Mouse (Mus musculus) midbrain, postnatal 0 days (tissue): ENCODE results near the gene Nudt2. TPM values are rescaled to one million over a fixed set of nuclear protein-coding genes. Genes with fewer than 3 reads are reported as not detected.

Experiments
- ATAC-seq: fragments of 200-750 bp; cut with Nextera tagmentation; 2 replicates; pipeline ENCODE4 v1.8.0; 2017; ENCODE audit warnings: moderate number of reproducible peaks, mild to moderate bottlenecking, moderate TSS enrichment, moderate library complexity; ENCODE audit not compliant: low FRiP score
- DNase-seq: peaks from one replicate; pipeline ENCODE4 v3.0.0-alpha.2; 2015; ENCODE audit warnings: low spot score
- H3K27ac ChIP-seq: fragments of 300-500 bp; sonication (generic); 2 replicates; pipeline ENCODE4 v1.5.1; 2014; ENCODE audit warnings: low read depth, mild to moderate bottlenecking, low read length, mixed read lengths
- H3K27me3 ChIP-seq: fragments of 300-500 bp; sonication (generic); 2 replicates; pipeline ENCODE4 v1.6.1; 2014; ENCODE audit warnings: low read length, control low read depth, mixed read lengths; ENCODE audit not compliant: insufficient read depth
- H3K36me3 ChIP-seq: fragments of 300-500 bp; sonication (generic); 2 replicates; pipeline ENCODE4 v1.6.1; 2014; ENCODE audit warnings: low read length, control low read depth, mixed read lengths; ENCODE audit not compliant: insufficient read depth
- H3K4me1 ChIP-seq: fragments of 300-500 bp; sonication (generic); 2 replicates; pipeline ENCODE4 v1.6.1; 2014; ENCODE audit warnings: mild to moderate bottlenecking, control low read depth, antibody characterized with exemption, low read length, mixed read lengths; ENCODE audit not compliant: insufficient read depth
- H3K4me2 ChIP-seq: fragments of 300-500 bp; sonication (generic); 2 replicates; pipeline ENCODE4 v1.6.1; 2014; ENCODE audit warnings: low read depth, mild to moderate bottlenecking, low read length, mixed read lengths; ENCODE audit not compliant: poor library complexity, severe bottlenecking
- H3K4me3 ChIP-seq: fragments of 300-500 bp; sonication (generic); 2 replicates; pipeline ENCODE4 v1.5.1; 2014; ENCODE audit warnings: low read depth, mild to moderate bottlenecking, low read length, moderate library complexity
- H3K9ac ChIP-seq: fragments of 300-500 bp; sonication (generic); replicated peaks from 2 replicates; pipeline ENCODE4 v1.6.1; 2014; ENCODE audit warnings: mild to moderate bottlenecking, low read length, moderate library complexity, mixed read lengths; ENCODE audit not compliant: poor library complexity, severe bottlenecking
- H3K9me3 ChIP-seq: fragments of 300-500 bp; sonication (generic); 2 replicates; pipeline ENCODE4 v1.6.1; 2016; ENCODE audit warnings: low read length, control low read depth
- CTCF ChIP-seq: IDR thresholded peaks from 2 replicates; pipeline ENCODE4 v1.5.1; 2016; ENCODE audit warnings: antibody characterized with exemption, mild to moderate bottlenecking
- WGBS: fragments of 180-500 bp; shearing (Covaris S2); extraction: QIAGEN DNeasy Blood & Tissue Kit; methylation state at CpG from one replicate; pipeline ENCODE4 v1.1.7; 2014; 5-methylcytosine and 5-hydroxymethylcytosine counted together
- polyA plus RNA-seq: library from polyadenylated mRNA; unstranded; fragments of >200 nt; fragmentation: Nextera tagmentation; extraction: Ambion mirVana; gene quantifications from 2 replicates; pipeline ENCODE4 v1.2.1, GENCODE M21; 2015
- total RNA-seq: library from RNA; depleted of rRNA; stranded (reverse); fragments of >200 nt; gene quantifications from 2 replicates; pipeline ENCODE4 v1.2.3, GENCODE M21; 2014

The Nudt2 gene
- total and polyA plus RNA-seq, 2 experiments from 2014 or later: 41.0 to 70.7 TPM

GRCm38 (mm10) chr4:41507326-41507924 lies 42.5 kb downstream of the Nudt2 start:
- WGBS: 2% methylated on average over 22 of the region's 22 CpGs
- peak overlapping the region; percentile 43 for H3K4me3 ChIP-seq
- peak overlapping the region; percentile 71 for H3K9ac ChIP-seq
- peak overlapping the region; percentile 82 for H3K4me2 ChIP-seq
- no peaks in the 10 kb centered on the region for H3K9me3 ChIP-seq
- DNase-seq (no peak), ATAC-seq (no peak)
- TF ChIP-seq CTCF: 0 out of 2 replicates have a peak, but pooled peaks have one; percentile 8
- no peaks in the 10 kb centered on the region for H3K36me3 ChIP-seq
- peaks cover 13% of the 10 kb centered on the region; the same call in 1 of the 2 replicates for H3K4me1 ChIP-seq
- H3K27ac ChIP-seq: peak overlapping the region; percentile 62
- no peaks in the 10 kb centered on the region for H3K27me3 ChIP-seq

GRCm38 (mm10) chr4:41507998-41508397 lies 43.0 kb downstream of the Nudt2 start:
- ATAC-seq (no peak), DNase-seq (no peak)
- Histone ChIP-seq H3K36me3 (no peaks in the 10 kb centered on the region), H3K4me2 (no peak overlapping the region), H3K4me3 (no peak overlapping the region), H3K27me3 (no peaks in the 10 kb centered on the region), H3K9ac (no peak overlapping the region), H3K4me1 (peaks cover 8% of the 10 kb centered on the region; the same call in 1 of the 2 replicates), H3K9me3 (no peaks in the 10 kb centered on the region), H3K27ac (no peak overlapping the region)
- WGBS: 48% methylated on average over 7 of the region's 7 CpGs
- no peak for TF ChIP-seq CTCF

- Histone ChIP-seq H3K4me1 (peaks cover 7% of the 10 kb centered on the region), H3K27ac (no peak overlapping the region), H3K4me3 (no peak overlapping the region), H3K9ac (no peak overlapping the region), H3K36me3 (no peaks in the 10 kb centered on the region; the same call in none of the 2 replicates), H3K27me3 (no peaks in the 10 kb centered on the region), H3K9me3 (no peaks in the 10 kb centered on the region), H3K4me2 (no peak overlapping the region)
- ATAC-seq: no peak
- TF ChIP-seq CTCF: no peak
- WGBS: 21% methylated on average over 4 of the region's 4 CpGs
- DNase-seq: peak; percentile 79
Observed at GRCm38 (mm10) chr4:41513309-41513708, 48.4 kb downstream of the Nudt2 start.

- WGBS: 7% methylated on average over 8 of the region's 8 CpGs
- Histone ChIP-seq H3K27ac (no peak overlapping the region), H3K4me3 (no peak overlapping the region), H3K9ac (no peak overlapping the region), H3K9me3 (no peaks in the 10 kb centered on the region), H3K36me3 (no peaks in the 10 kb centered on the region; the same call in none of the 2 replicates), H3K27me3 (no peaks in the 10 kb centered on the region), H3K4me2 (no peak overlapping the region), H3K4me1 (peaks cover 7% of the 10 kb centered on the region)
- no peak for DNase-seq
- ATAC-seq: no peak
- TF ChIP-seq CTCF: no peak
Observed at GRCm38 (mm10) chr4:41513714-41514113, 48.8 kb downstream of the Nudt2 start.

- Histone ChIP-seq H3K4me3 (no peak within 1 kb of the TSS), H3K4me2 (no peak within 1 kb of the TSS), H3K9me3 (no peaks in the 10 kb centered on the region), H3K4me1 (peaks cover 7% of the 10 kb centered on the region), H3K9ac (no peak within 1 kb of the TSS), H3K36me3 (peaks cover 15% of the 10 kb centered on the region), H3K27me3 (no peaks in the 10 kb centered on the region), H3K27ac (no peak within 1 kb of the TSS)
- 95% methylated on average over 2 of the region's 2 CpGs for WGBS
- TF ChIP-seq CTCF: no peak
- no peak for ATAC-seq
- no peak for DNase-seq
Observed at GRCm38 (mm10) chr4:41517233-41517632, 52.3 kb downstream of the Nudt2 start, which contains the start of gene 1110017D15Rik. TSS of gene 1110017D15Rik (minus strand) at chr4:41517333.

- Histone ChIP-seq H3K9me3 (no peaks in the 10 kb centered on the region), H3K4me2 (no peak overlapping the region), H3K27me3 (no peaks in the 10 kb centered on the region), H3K4me1 (peaks cover 5% of the 10 kb centered on the region), H3K27ac (no peak overlapping the region), H3K36me3 (peaks cover 15% of the 10 kb centered on the region), H3K9ac (no peak overlapping the region), H3K4me3 (no peak overlapping the region)
- WGBS: 76% methylated on average over 7 of the region's 7 CpGs
- DNase-seq: no peak
- no peak for ATAC-seq
- TF ChIP-seq CTCF: no peak
Observed at GRCm38 (mm10) chr4:41518349-41518748, 53.4 kb downstream of the Nudt2 start.
